Comparison of ENCODE assay signal across 24 mouse cellular contexts in the genomic region with DNA sequence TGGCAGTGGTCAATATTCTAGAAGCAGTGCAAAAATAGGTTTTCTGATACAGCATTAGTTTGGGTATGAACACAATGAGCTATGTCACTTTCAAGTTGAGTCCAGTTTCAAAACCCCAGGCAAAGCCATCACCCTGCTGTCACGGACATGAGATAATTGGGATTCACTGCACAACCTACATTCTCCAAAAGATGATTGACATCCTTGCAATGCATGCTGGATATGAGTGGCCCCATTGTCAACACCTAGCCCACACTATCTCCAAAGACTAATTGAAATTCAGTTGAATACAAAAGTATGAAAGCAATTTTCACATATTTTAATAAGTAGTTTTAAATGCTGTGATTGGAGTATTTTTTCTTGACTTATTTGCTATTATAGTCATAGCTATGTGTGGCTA.
A peak's percentile ranks its signal among the peaks of the same experiment; 100 is the strongest.
DNase-seq lines count a peak whose midpoint lies in the region; ATAC-seq and TF ChIP-seq lines count a peak whose summit lies in the region.
"Had no signal": no experiment of that assay in that cellular context is flagged by ENCODE, and none has a peak within 500 bp of the region (broad histone marks: within the 10 kb centered on the region; RNA-seq: fewer than 3 reads in every experiment).

No protein-coding gene starts in this region.

- H3K4me3 ChIP-seq in forebrain, postnatal 0 days (ENCODE audit: low read depth, low read length): no peak overlapping the region
- H3K4me3 ChIP-seq in forebrain, embryonic 13.5 days: no peak overlapping the region
- H3K4me3 ChIP-seq in midbrain, embryonic 16.5 days (ENCODE audit: low read depth, low read length): no peak overlapping the region
- H3K4me3 ChIP-seq in midbrain, embryonic 10.5 days: no peak overlapping the region
- H3K4me3 ChIP-seq: heart, embryonic 12.5 days; heart, embryonic 15.5 days; hindbrain, embryonic 10.5 days; hindbrain, embryonic 13.5 days; intestine, embryonic 15.5 days had no signal

- H3K9me3 ChIP-seq in forebrain, postnatal 0 days (ENCODE audit: low read length): no peaks in the 10 kb centered on the region
- no peaks in the 10 kb centered on the region for H3K9me3 ChIP-seq in forebrain, embryonic 13.5 days (replicated peaks)
- H3K9me3 ChIP-seq in midbrain, embryonic 16.5 days (replicated peaks; ENCODE audit: control insufficient read depth, low read length, poor library complexity, severe bottlenecking): no peaks in the 10 kb centered on the region
- no peaks in the 10 kb centered on the region for H3K9me3 ChIP-seq in midbrain, embryonic 10.5 days (replicated peaks)
- H3K9me3 ChIP-seq: G1E; heart, embryonic 12.5 days; heart, embryonic 15.5 days; hindbrain, embryonic 10.5 days; hindbrain, embryonic 13.5 days; intestine, embryonic 15.5 days had no signal

- TF ChIP-seq CTCF in forebrain, postnatal 0 days (IDR thresholded peaks at IDR 0.05; ENCODE audit: low read depth): no peak

- no peaks in the 10 kb centered on the region for H3K36me3 ChIP-seq in forebrain, postnatal 0 days (ENCODE audit: insufficient read depth)
- no peaks in the 10 kb centered on the region for H3K36me3 ChIP-seq in forebrain, embryonic 13.5 days (ENCODE audit: poor library complexity, severe bottlenecking)
- no peaks in the 10 kb centered on the region for H3K36me3 ChIP-seq in midbrain, embryonic 16.5 days (ENCODE audit: control insufficient read depth, insufficient read depth, low read length)
- no peaks in the 10 kb centered on the region for H3K36me3 ChIP-seq in midbrain, embryonic 10.5 days
- H3K36me3 ChIP-seq: G1E; heart, embryonic 12.5 days; heart, embryonic 15.5 days; hindbrain, embryonic 10.5 days; hindbrain, embryonic 13.5 days; intestine, embryonic 15.5 days had no signal

- H3K27ac ChIP-seq in forebrain, postnatal 0 days (ENCODE audit: low read depth, low read length): no peak overlapping the region
- H3K27ac ChIP-seq in forebrain, embryonic 13.5 days: no peak overlapping the region
- H3K27ac ChIP-seq in midbrain, embryonic 16.5 days (ENCODE audit: low read length): no peak overlapping the region
- H3K27ac ChIP-seq in midbrain, embryonic 10.5 days (replicated peaks): no peak overlapping the region
- H3K27ac ChIP-seq: heart, embryonic 15.5 days; hindbrain, embryonic 10.5 days; hindbrain, embryonic 13.5 days; intestine, embryonic 15.5 days had no signal

- H3K4me2 ChIP-seq in forebrain, postnatal 0 days (ENCODE audit: low read depth): no peak overlapping the region
- no peak overlapping the region for H3K4me2 ChIP-seq in forebrain, embryonic 13.5 days
- no peak overlapping the region for H3K4me2 ChIP-seq in midbrain, embryonic 16.5 days (ENCODE audit: low read length)
- H3K4me2 ChIP-seq: heart, embryonic 12.5 days; heart, embryonic 15.5 days; hindbrain, embryonic 13.5 days; intestine, embryonic 15.5 days had no signal

- H3K27me3 ChIP-seq in forebrain, postnatal 0 days (ENCODE audit: insufficient read depth, low read length): no peaks in the 10 kb centered on the region
- H3K27me3 ChIP-seq in forebrain, embryonic 13.5 days: no peaks in the 10 kb centered on the region
- H3K27me3 ChIP-seq in midbrain, embryonic 16.5 days (ENCODE audit: control insufficient read depth, insufficient read depth, low read depth, low read length): no peaks in the 10 kb centered on the region
- no peaks in the 10 kb centered on the region for H3K27me3 ChIP-seq in midbrain, embryonic 10.5 days (ENCODE audit: low read depth, poor library complexity, severe bottlenecking)
- H3K27me3 ChIP-seq: CH12.LX; heart, embryonic 12.5 days; heart, embryonic 15.5 days; hindbrain, embryonic 13.5 days; intestine, embryonic 15.5 days had no signal

- peak; percentile 38; the same call in 1 of the 2 replicates for ATAC-seq in forebrain, postnatal 0 days
- no peak for ATAC-seq in forebrain, embryonic 13.5 days
- ATAC-seq in midbrain, embryonic 16.5 days: 0 out of 2 replicates have a peak, but pooled peaks have one; percentile 45
- ATAC-seq: hindbrain, embryonic 16.5 days; intestine, embryonic 15.5 days had no signal

- no peak overlapping the region for H3K9ac ChIP-seq in forebrain, postnatal 0 days
- no peak overlapping the region for H3K9ac ChIP-seq in forebrain, embryonic 13.5 days
- H3K9ac ChIP-seq in midbrain, embryonic 16.5 days (ENCODE audit: low read depth, low read length): no peak overlapping the region
- H3K9ac ChIP-seq: heart, embryonic 12.5 days; heart, embryonic 15.5 days; hindbrain, embryonic 13.5 days; intestine, embryonic 15.5 days had no signal

- H3K4me1 ChIP-seq in forebrain, postnatal 0 days (ENCODE audit: insufficient read depth): no peaks in the 10 kb centered on the region; the same call in 1 of the 2 replicates
- H3K4me1 ChIP-seq in forebrain, embryonic 13.5 days: 0 out of 2 replicates have a peak, but pooled peaks cover 5% of the 10 kb centered on the region
- no peaks in the 10 kb centered on the region for H3K4me1 ChIP-seq in midbrain, embryonic 16.5 days (ENCODE audit: control insufficient read depth, insufficient read depth, low read length)
- no peaks in the 10 kb centered on the region for H3K4me1 ChIP-seq in midbrain, embryonic 10.5 days
- H3K4me1 ChIP-seq: heart, embryonic 12.5 days; heart, embryonic 15.5 days; hindbrain, embryonic 10.5 days; hindbrain, embryonic 13.5 days; intestine, embryonic 15.5 days had no signal

- WGBS in forebrain, postnatal 0 days: 64% methylated on average over 1 of the region's 1 CpGs
- 73% methylated on average over 1 of the region's 1 CpGs for WGBS in forebrain, embryonic 13.5 days
- 57% methylated on average over 1 of the region's 1 CpGs for WGBS in midbrain, embryonic 16.5 days
- WGBS in midbrain, embryonic 10.5 days: 88% methylated on average over 1 of the region's 1 CpGs

- no peak for DNase-seq in forebrain, postnatal 0 days
- no peak for DNase-seq in midbrain, embryonic 10.5 days (ENCODE audit: low spot score)
- DNase-seq in retina, postnatal 1 day: peak; percentile 19
- DNase-seq in right cerebral cortex, postnatal 10 days (ENCODE audit: low spot score in 2 of 2): no peak
- DNase-seq: adrenal gland, adult 2 months; adrenal gland, postnatal 14 days; B cell, adult 2 months; cerebellum, adult 11-12 months; cerebellum, adult 8-10 months; cerebellum, postnatal 10 days; gastrocnemius, postnatal 25 days; heart, adult 18-20 months; heart, postnatal 10 days; heart, postnatal 36 days had no signal
